Mouse (Mus musculus): ENCODE data around the gene Olfml3. TPM values are rescaled to one million over a fixed set of nuclear protein-coding genes. Genes with fewer than 3 reads are reported as not detected.

Gene Olfml3
- 29.8 and 60.5 TPM in 2 replicates for polyA plus RNA-seq (2011; ENCODE audit: insufficient read length, low read depth, missing spikeins)

DNA sequence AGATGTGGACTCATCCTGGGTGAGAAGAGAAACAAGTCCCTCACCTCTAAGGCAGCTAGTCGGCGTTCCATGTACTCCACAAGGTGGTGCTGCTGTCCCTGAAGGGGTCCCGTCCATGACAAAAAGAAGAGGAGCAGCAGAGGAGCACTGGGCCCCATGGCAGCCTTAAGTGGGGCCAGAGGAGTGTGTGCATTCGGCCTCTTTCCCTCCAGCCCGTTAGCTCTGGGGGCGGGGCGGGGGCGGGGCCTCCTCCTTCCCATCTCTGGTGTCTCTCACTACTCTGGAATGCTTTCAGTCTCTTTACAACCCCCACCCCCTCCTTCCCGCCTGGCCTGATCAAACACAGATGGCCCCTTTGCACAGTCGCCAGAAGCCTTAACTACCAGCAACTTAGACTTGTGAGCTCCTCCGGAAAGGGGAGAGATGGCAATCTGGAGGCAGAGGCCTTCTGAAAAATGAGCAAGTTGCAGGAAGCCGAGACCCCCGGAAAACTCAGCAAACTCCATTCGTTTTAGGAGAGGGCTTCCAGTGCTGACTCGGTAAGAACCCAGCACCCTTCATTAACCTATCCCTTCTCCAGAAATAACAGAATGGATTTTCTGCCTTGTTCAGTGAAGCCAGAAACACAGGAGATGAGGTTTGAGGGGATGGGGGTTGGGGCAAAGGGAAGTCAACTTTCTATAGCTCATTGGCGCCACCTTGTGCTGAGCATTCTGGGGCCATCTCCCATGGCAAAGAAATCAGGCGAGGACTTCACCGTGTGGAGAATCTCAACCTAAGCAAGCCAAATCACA is at the start of gene Olfml3:
Gene Olfml3 (minus strand): TSS at position 224 of the 794 bp plus-strand sequence.
- peak; percentile 90 for TF ChIP-seq POLR2A (IDR thresholded peaks at IDR 0.05; ENCODE audit: low read depth, low read length)
- peak; percentile 80; the same call in 1 of the 2 replicates for TF ChIP-seq CTCF (IDR thresholded peaks at IDR 0.05; ENCODE audit: borderline replicate concordance, insufficient read depth, low read length)
- H3K27ac ChIP-seq (ENCODE audit: insufficient read depth, low read length) = peak within 1 kb of the TSS; percentile 99
- H3K4me1 ChIP-seq (ENCODE audit: control insufficient read depth, insufficient read depth, low read length) = peaks cover 10% of the 10 kb centered on the region; the same call in 1 of the 2 replicates
- H3K4me3 ChIP-seq (ENCODE audit: insufficient read depth, low read length) = peak within 1 kb of the TSS; percentile 38

- Histone ChIP-seq H3K27ac (ENCODE audit: insufficient read depth, low read length) (no peak overlapping the region), H3K4me1 (ENCODE audit: control insufficient read depth, insufficient read depth, low read length) (peaks cover 4% of the 10 kb centered on the region; the same call in 1 of the 2 replicates), H3K4me3 (ENCODE audit: insufficient read depth, low read length) (no peak overlapping the region)
- no peak for TF ChIP-seq POLR2A (IDR thresholded peaks at IDR 0.05; ENCODE audit: low read depth, low read length)
- TF ChIP-seq CTCF (IDR thresholded peaks at IDR 0.05; ENCODE audit: borderline replicate concordance, insufficient read depth, low read length) = no peak
These were observed 49.4 kb upstream of the Olfml3 start for GRCm38 (mm10) chr3:103787225-103787624.

GRCm38 (mm10) chr3:103782844-103783609 is 45.2 kb upstream of the Olfml3 start:
- Histone ChIP-seq H3K4me3 (ENCODE audit: insufficient read depth, low read length) (no peak overlapping the region), H3K27ac (ENCODE audit: insufficient read depth, low read length) (no peak overlapping the region), H3K4me1 (ENCODE audit: control insufficient read depth, insufficient read depth, low read length) (no peaks in the 10 kb centered on the region)
- TF ChIP-seq CTCF (IDR thresholded peaks at IDR 0.05; ENCODE audit: borderline replicate concordance, insufficient read depth, low read length) (no peak), POLR2A (IDR thresholded peaks at IDR 0.05; ENCODE audit: low read depth, low read length) (no peak)

- no peak overlapping the region for H3K4me3 ChIP-seq (ENCODE audit: insufficient read depth, low read length)
- TF ChIP-seq CTCF (IDR thresholded peaks at IDR 0.05; ENCODE audit: borderline replicate concordance, insufficient read depth, low read length) (no peak), POLR2A (IDR thresholded peaks at IDR 0.05; ENCODE audit: low read depth, low read length) (no peak)
- no peak overlapping the region for H3K27ac ChIP-seq (ENCODE audit: insufficient read depth, low read length)
- H3K4me1 ChIP-seq (ENCODE audit: control insufficient read depth, insufficient read depth, low read length) = no peaks in the 10 kb centered on the region
These were observed 43.0 kb upstream of the Olfml3 start for GRCm38 (mm10) chr3:103780777-103781176.

- TF ChIP-seq POLR2A (IDR thresholded peaks at IDR 0.05; ENCODE audit: low read depth, low read length) (no peak), CTCF (IDR thresholded peaks at IDR 0.05; ENCODE audit: borderline replicate concordance, insufficient read depth, low read length) (no peak)
- Histone ChIP-seq H3K4me3 (ENCODE audit: insufficient read depth, low read length) (no peak overlapping the region), H3K27ac (ENCODE audit: insufficient read depth, low read length) (no peak overlapping the region), H3K4me1 (ENCODE audit: control insufficient read depth, insufficient read depth, low read length) (no peaks in the 10 kb centered on the region)
These were observed 42.5 kb upstream of the Olfml3 start for GRCm38 (mm10) chr3:103780271-103780670.

DNA sequence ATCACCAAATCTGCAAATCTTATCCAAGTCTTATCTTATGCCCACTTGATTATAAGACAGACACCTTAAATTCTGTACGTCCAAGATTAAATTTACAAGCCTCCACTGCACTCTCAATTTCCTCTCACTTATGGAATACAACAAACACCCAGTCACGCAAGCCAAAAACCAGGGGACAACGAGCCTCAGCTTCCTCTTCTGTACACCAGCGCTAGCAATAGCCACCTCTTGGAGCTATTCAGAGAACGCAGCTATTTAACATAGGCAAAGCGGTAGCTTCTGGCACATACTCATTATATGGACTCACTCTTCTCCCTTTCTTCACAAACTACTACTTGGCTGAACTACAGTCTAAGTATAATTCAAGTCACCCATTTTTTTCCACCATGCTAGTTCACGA is 41.4 kb upstream of the Olfml3 start:
- Histone ChIP-seq H3K27ac (ENCODE audit: insufficient read depth, low read length) (no peak overlapping the region), H3K4me3 (ENCODE audit: insufficient read depth, low read length) (no peak overlapping the region), H3K4me1 (ENCODE audit: control insufficient read depth, insufficient read depth, low read length) (no peaks in the 10 kb centered on the region)
- TF ChIP-seq POLR2A (IDR thresholded peaks at IDR 0.05; ENCODE audit: low read depth, low read length) (no peak), CTCF (IDR thresholded peaks at IDR 0.05; ENCODE audit: borderline replicate concordance, insufficient read depth, low read length) (no peak)

- TF ChIP-seq POLR2A (IDR thresholded peaks at IDR 0.05; ENCODE audit: low read depth, low read length) = no peak
- no peak for TF ChIP-seq CTCF (IDR thresholded peaks at IDR 0.05; ENCODE audit: borderline replicate concordance, insufficient read depth, low read length)
- Histone ChIP-seq H3K27ac (ENCODE audit: insufficient read depth, low read length) (no peak overlapping the region), H3K4me3 (ENCODE audit: insufficient read depth, low read length) (no peak overlapping the region), H3K4me1 (ENCODE audit: control insufficient read depth, insufficient read depth, low read length) (no peaks in the 10 kb centered on the region)
These were observed 40.9 kb upstream of the Olfml3 start for GRCm38 (mm10) chr3:103778660-103779059.

DNA sequence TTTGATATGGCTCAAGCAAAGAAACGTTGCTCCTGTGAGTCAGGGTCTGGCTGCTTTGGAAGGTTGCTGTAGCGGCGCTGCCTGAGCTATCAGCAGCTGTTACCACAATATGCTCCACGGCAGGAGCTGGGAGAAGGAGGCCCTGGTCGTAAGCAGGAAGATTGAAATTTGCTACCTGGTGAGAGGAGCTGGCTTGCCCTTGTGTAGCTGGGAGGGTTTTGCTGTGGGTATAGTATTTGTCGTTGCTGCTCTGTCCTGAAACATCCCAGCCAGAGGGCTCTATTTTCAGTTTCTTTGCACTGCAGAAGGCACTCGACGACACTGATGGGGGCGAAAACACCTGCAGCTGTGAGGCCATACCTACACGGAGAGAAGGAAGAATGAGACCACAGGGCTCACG is 40.1 kb upstream of the Olfml3 start:
- TF ChIP-seq POLR2A (IDR thresholded peaks at IDR 0.05; ENCODE audit: low read depth, low read length) (no peak), CTCF (IDR thresholded peaks at IDR 0.05; ENCODE audit: borderline replicate concordance, insufficient read depth, low read length) (no peak)
- no peak overlapping the region for H3K27ac ChIP-seq (ENCODE audit: insufficient read depth, low read length)
- H3K4me1 ChIP-seq (ENCODE audit: control insufficient read depth, insufficient read depth, low read length) = no peaks in the 10 kb centered on the region
- no peak overlapping the region for H3K4me3 ChIP-seq (ENCODE audit: insufficient read depth, low read length)

DNA sequence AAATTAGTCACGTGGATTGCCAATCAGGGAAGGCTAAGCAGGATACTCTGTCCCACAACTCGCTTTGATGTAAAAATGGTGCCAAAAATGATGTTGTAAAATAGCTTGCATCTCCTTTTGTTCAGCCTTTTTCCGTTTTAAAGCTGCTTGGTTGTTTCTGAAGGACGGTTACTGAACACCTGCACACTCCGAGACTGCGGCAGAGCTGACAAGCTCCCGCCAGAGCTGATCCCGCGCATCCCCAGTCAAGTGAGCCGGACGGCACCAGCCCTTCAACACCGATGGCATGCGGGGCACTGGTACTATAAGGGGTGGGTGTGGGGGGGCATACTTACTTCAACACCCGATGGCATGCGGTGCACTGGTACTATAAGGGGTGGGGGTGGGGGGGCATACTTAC is 36.2 kb upstream of the Olfml3 start:
- no peaks in the 10 kb centered on the region for H3K4me1 ChIP-seq (ENCODE audit: control insufficient read depth, insufficient read depth, low read length)
- TF ChIP-seq CTCF (IDR thresholded peaks at IDR 0.05; ENCODE audit: borderline replicate concordance, insufficient read depth, low read length) (no peak), POLR2A (IDR thresholded peaks at IDR 0.05; ENCODE audit: low read depth, low read length) (no peak)
- no peak overlapping the region for H3K27ac ChIP-seq (ENCODE audit: insufficient read depth, low read length)
- no peak overlapping the region for H3K4me3 ChIP-seq (ENCODE audit: insufficient read depth, low read length)

- H3K4me3 ChIP-seq (ENCODE audit: insufficient read depth, low read length) = no peak overlapping the region
- no peak for TF ChIP-seq CTCF (IDR thresholded peaks at IDR 0.05; ENCODE audit: borderline replicate concordance, insufficient read depth, low read length)
- TF ChIP-seq POLR2A (IDR thresholded peaks at IDR 0.05; ENCODE audit: low read depth, low read length) = no peak
- H3K27ac ChIP-seq (ENCODE audit: insufficient read depth, low read length) = no peak overlapping the region
- H3K4me1 ChIP-seq (ENCODE audit: control insufficient read depth, insufficient read depth, low read length) = no peaks in the 10 kb centered on the region
These were observed 35.7 kb upstream of the Olfml3 start for GRCm38 (mm10) chr3:103773508-103773907.

Data from embryonic fibroblast, embryonic 13.5 days (primary cell).